Mouse (Mus musculus) lung, postnatal 0 days (tissue): ENCODE data around the gene Scn1b. TPM values are rescaled to one million over a fixed set of nuclear protein-coding genes. Genes with fewer than 3 reads are reported as not detected.

Source experiments
- ATAC-seq: fragments of 200-750 bp; cut with Nextera tagmentation; 2 replicates; pipeline ENCODE4 v1.8.0; 2017; ENCODE audit warnings: moderate library complexity
- DNase-seq: peaks from one replicate; pipeline ENCODE4 v3.0.0-alpha.2; 2016; ENCODE audit warnings: low spot score
- H3K27ac ChIP-seq: fragments of 300-500 bp; sonication (generic); 2 replicates; pipeline ENCODE4 v1.5.1; 2014; ENCODE audit warnings: antibody characterized with exemption, mild to moderate bottlenecking, low read length, mixed read lengths
- H3K27me3 ChIP-seq: fragments of 300-500 bp; sonication (generic); replicated peaks from 2 replicates; pipeline ENCODE4 v1.6.1; 2014; ENCODE audit warnings: low read length, mixed read lengths; ENCODE audit not compliant: insufficient read depth
- H3K36me3 ChIP-seq: fragments of 300-500 bp; sonication (generic); 2 replicates; pipeline ENCODE4 v1.6.1; 2014; ENCODE audit warnings: low read length, mixed read lengths; ENCODE audit not compliant: insufficient read depth
- H3K4me1 ChIP-seq: fragments of 300-500 bp; sonication (generic); 2 replicates; pipeline ENCODE4 v1.6.1; 2014; ENCODE audit warnings: antibody characterized with exemption, low read depth, low read length, mixed read lengths; ENCODE audit not compliant: insufficient read depth
- H3K4me2 ChIP-seq: fragments of 300-500 bp; sonication (generic); replicated peaks from 2 replicates; pipeline ENCODE4 v1.6.1; 2014; ENCODE audit warnings: low read depth, mild to moderate bottlenecking, low read length, moderate library complexity, mixed read lengths
- H3K4me3 ChIP-seq: fragments of 300-500 bp; sonication (generic); 2 replicates; pipeline ENCODE4 v1.5.1; 2014; ENCODE audit warnings: low read depth, low read length
- H3K9ac ChIP-seq: fragments of 300-500 bp; sonication (generic); replicated peaks from 2 replicates; pipeline ENCODE4 v1.6.1; 2014; ENCODE audit warnings: low read depth, mild to moderate bottlenecking
- H3K9me3 ChIP-seq: fragments of 300-500 bp; sonication (generic); 2 replicates; pipeline ENCODE4 v1.6.1; 2016; ENCODE audit warnings: low read length, mixed read lengths
- CTCF ChIP-seq: IDR thresholded peaks from 2 replicates; pipeline ENCODE4 v1.5.1; 2016; ENCODE audit warnings: antibody characterized with exemption, mild to moderate bottlenecking
- EP300 ChIP-seq: IDR thresholded peaks from 2 replicates; pipeline ENCODE4 v1.6.1; 2016; ENCODE audit warnings: antibody characterized with exemption, mild to moderate bottlenecking, control low read depth
- WGBS: fragments of 180-500 bp; shearing (Covaris S2); extraction: QIAGEN DNeasy Blood & Tissue Kit; methylation state at CpG from one replicate; pipeline ENCODE4 v1.1.7; 2014; 5-methylcytosine and 5-hydroxymethylcytosine counted together
- polyA plus RNA-seq: library from polyadenylated mRNA; unstranded; fragments of >200 nt; fragmentation: Nextera tagmentation; extraction: Ambion mirVana; gene quantifications from 2 replicates; pipeline ENCODE4 v1.2.1, GENCODE M21; 2015

Gene Scn1b
- polyA plus RNA-seq, 1 experiment from 2014 or later: 4.9 TPM

GRCm38 (mm10) chr7:31097583-31098248 is 29.1 kb downstream of the Scn1b start:
- H3K4me3 ChIP-seq: no peak overlapping the region
- peak; percentile 95 for DNase-seq

GRCm38 (mm10) chr7:31096892-31097564 is 29.8 kb downstream of the Scn1b start:
- Histone ChIP-seq H3K27ac (no peak overlapping the region), H3K4me2 (no peak overlapping the region), H3K27me3 (no peaks in the 10 kb centered on the region), H3K4me1 (no peaks in the 10 kb centered on the region), H3K9ac (no peak overlapping the region), H3K36me3 (no peaks in the 10 kb centered on the region), H3K9me3 (no peaks in the 10 kb centered on the region), H3K4me3 (no peak overlapping the region)
- WGBS: 73% methylated on average over 9 of the region's 9 CpGs
- ATAC-seq (no peak), DNase-seq (no peak)
- TF ChIP-seq EP300 (no peak), CTCF (no peak)

More at GRCm38 (mm10) chr7:31097583-31098248, 29.1 kb downstream of the Scn1b start:
- TF ChIP-seq EP300: no peak
- TF ChIP-seq CTCF: peak; percentile 98
- Histone ChIP-seq H3K9me3 (no peaks in the 10 kb centered on the region), H3K27me3 (no peaks in the 10 kb centered on the region), H3K9ac (no peak overlapping the region), H3K36me3 (no peaks in the 10 kb centered on the region), H3K4me1 (no peaks in the 10 kb centered on the region), H3K27ac (no peak overlapping the region), H3K4me2 (peak overlapping the region; percentile 39)
- ATAC-seq: peak; percentile 95
- WGBS: 48% methylated on average over 20 of the region's 20 CpGs

GRCm38 (mm10) chr7:31094774-31095501 is 31.9 kb downstream of the Scn1b start:
- no peak overlapping the region for H3K4me3 ChIP-seq
- 28% methylated on average over 12 of the region's 12 CpGs for WGBS
- H3K27me3 ChIP-seq: no peaks in the 10 kb centered on the region
- ATAC-seq (peak; percentile 48), DNase-seq (peak; percentile 55)
- no peak overlapping the region for H3K4me2 ChIP-seq
- no peak overlapping the region for H3K27ac ChIP-seq
- no peaks in the 10 kb centered on the region for H3K9me3 ChIP-seq
- H3K36me3 ChIP-seq: no peaks in the 10 kb centered on the region
- H3K4me1 ChIP-seq: no peaks in the 10 kb centered on the region
- no peak overlapping the region for H3K9ac ChIP-seq
- TF ChIP-seq EP300: no peak
- peak; percentile 44 for TF ChIP-seq CTCF

- no peaks in the 10 kb centered on the region for H3K27me3 ChIP-seq
- H3K9me3 ChIP-seq: no peaks in the 10 kb centered on the region
- no peak overlapping the region for H3K4me3 ChIP-seq
- no peak overlapping the region for H3K27ac ChIP-seq
- ATAC-seq: no peak
- 70% methylated on average over 2 of the region's 2 CpGs for WGBS
- TF ChIP-seq CTCF: no peak
- no peak for TF ChIP-seq EP300
- H3K36me3 ChIP-seq: no peaks in the 10 kb centered on the region
- no peak overlapping the region for H3K9ac ChIP-seq
- peaks cover 4% of the 10 kb centered on the region; the same call in 1 of the 2 replicates for H3K4me1 ChIP-seq
- H3K4me2 ChIP-seq: no peak overlapping the region
- no peak for DNase-seq
Observed at GRCm38 (mm10) chr7:31089721-31090120, 37.1 kb downstream of the Scn1b start.

GRCm38 (mm10) chr7:31088206-31088605 is 38.6 kb downstream of the Scn1b start:
- no peaks in the 10 kb centered on the region for H3K9me3 ChIP-seq
- WGBS: 72% methylated on average over 3 of the region's 3 CpGs
- ATAC-seq: no peak
- no peak overlapping the region for H3K4me2 ChIP-seq
- no peak overlapping the region for H3K4me3 ChIP-seq
- H3K36me3 ChIP-seq: no peaks in the 10 kb centered on the region
- TF ChIP-seq CTCF: no peak
- TF ChIP-seq EP300: no peak
- H3K4me1 ChIP-seq: peaks cover 4% of the 10 kb centered on the region; the same call in 1 of the 2 replicates
- H3K9ac ChIP-seq: no peak overlapping the region
- DNase-seq: no peak
- H3K27me3 ChIP-seq: no peaks in the 10 kb centered on the region
- H3K27ac ChIP-seq: no peak overlapping the region

- TF ChIP-seq CTCF: no peak
- no peak for TF ChIP-seq EP300
- no peak overlapping the region for H3K27ac ChIP-seq
- no peak overlapping the region for H3K9ac ChIP-seq
- DNase-seq: no peak
- 41% methylated on average over 2 of the region's 2 CpGs for WGBS
- peaks cover 4% of the 10 kb centered on the region; the same call in 1 of the 2 replicates for H3K4me1 ChIP-seq
- no peaks in the 10 kb centered on the region for H3K9me3 ChIP-seq
- no peak for ATAC-seq
- no peak overlapping the region for H3K4me2 ChIP-seq
- H3K36me3 ChIP-seq: no peaks in the 10 kb centered on the region
- H3K4me3 ChIP-seq: no peak overlapping the region
- no peaks in the 10 kb centered on the region for H3K27me3 ChIP-seq
Observed at GRCm38 (mm10) chr7:31087262-31087661, 39.5 kb downstream of the Scn1b start.
